Mouse (Mus musculus): ENCODE data around the gene Slc25a12. TPM values are rescaled to one million over a fixed set of nuclear protein-coding genes. Genes with fewer than 3 reads are reported as not detected.

Slc25a12 gene
- total RNA-seq, 2 experiments from 2014 or later, result 163 to 173 TPM

GRCm38 (mm10) chr2:71273955-71274679, 93.4 kb downstream of the Slc25a12 start:
- DNase-seq (ENCODE audit: low spot score in 2 of 2), result peak; percentile 48 to 64
- intact Hi-C loops (cut with DNase I), result no loop called here

DNA sequence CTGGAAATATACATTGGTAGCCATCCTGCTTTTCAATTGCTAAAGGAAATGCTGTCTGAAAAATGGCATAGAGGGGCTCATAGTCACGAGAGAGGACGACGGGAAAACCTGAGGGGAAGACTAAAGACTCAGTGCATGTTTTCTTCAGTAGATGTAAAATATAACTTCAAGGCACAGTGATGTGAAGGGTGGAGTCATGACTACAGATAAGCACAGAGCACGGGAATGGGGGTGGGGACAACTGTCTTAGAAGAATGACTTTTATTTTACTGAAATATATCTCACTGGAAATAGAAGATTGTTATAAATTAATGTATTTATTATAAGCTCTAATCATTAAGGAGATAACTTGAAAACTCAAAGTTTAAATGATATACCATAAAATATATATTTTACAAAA, 97.5 kb downstream of the Slc25a12 start:
- no peak for DNase-seq (ENCODE audit: low spot score in 2 of 2)
- intact Hi-C loops (cut with DNase I), result no loop called here

DNA sequence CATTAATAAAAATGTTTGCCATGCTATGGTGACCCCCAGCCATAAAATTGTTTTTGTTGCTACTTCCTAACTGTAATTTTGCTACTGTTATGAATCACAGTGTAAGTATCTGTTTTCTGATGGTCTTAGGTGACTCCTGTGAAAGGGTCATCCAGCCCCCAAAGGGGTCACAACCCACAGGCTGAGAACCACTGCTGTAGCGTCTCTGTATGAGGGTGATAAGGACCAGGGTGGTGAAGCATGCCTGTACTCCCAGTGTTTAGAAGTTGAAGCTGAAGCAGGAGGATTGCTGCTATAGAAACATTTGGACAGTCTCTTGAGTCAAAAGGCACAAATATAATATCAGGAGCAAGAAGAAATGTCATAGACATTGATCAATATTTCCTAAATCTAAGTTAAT, 98.2 kb downstream of the Slc25a12 start:
- DNase-seq (ENCODE audit: low spot score in 2 of 2), result no peak

GRCm38 (mm10) chr2:71268691-71269090, 98.9 kb downstream of the Slc25a12 start:
- DNase-seq (ENCODE audit: low spot score in 2 of 2), result no peak
- intact Hi-C loops (cut with DNase I), result no loop called here

More for the DNA sequence above, 98.2 kb downstream of the Slc25a12 start:
- intact Hi-C loops (cut with DNase I), result no loop called here

GRCm38 (mm10) chr2:71264585-71264984, 103.0 kb downstream of the Slc25a12 start:
- no peak for DNase-seq (ENCODE audit: low spot score in 2 of 2)
- intact Hi-C loops (cut with DNase I), result no loop called here

DNA sequence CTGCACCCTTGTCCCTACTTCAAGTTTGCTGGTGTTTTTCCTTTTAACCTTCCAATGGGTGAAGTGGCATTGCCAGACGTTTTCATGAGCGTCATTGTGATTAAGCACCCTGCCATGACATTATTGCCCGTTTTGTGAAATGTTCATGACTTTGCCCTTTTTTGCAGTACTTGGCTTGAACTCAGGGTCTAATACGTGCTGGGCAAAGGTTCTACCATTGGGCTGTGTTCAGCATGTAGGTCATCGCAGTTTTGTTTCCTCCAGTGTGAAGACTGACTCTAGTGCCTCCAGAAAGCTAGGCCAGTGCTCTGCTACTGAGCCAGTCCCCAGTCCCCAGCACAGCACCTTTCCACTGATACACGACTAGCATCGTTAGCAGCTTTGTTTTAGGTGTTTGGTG, 111.0 kb downstream of the Slc25a12 start:
- DNase-seq (ENCODE audit: low spot score in 2 of 2), result no peak
- intact Hi-C loops (cut with DNase I), result loop anchor here (10.0 kb wide), 2 partner anchors 288 to 558 kb away; partner anchors contain the start of gene Dlx2

GRCm38 (mm10) chr2:71254836-71255235, 112.7 kb downstream of the Slc25a12 start:
- DNase-seq (ENCODE audit: low spot score in 2 of 2), result no peak
- intact Hi-C loops (cut with DNase I), result loop anchor here (10.0 kb wide), 2 partner anchors 290 to 560 kb away; partner anchors contain the start of gene Dlx2

DNA sequence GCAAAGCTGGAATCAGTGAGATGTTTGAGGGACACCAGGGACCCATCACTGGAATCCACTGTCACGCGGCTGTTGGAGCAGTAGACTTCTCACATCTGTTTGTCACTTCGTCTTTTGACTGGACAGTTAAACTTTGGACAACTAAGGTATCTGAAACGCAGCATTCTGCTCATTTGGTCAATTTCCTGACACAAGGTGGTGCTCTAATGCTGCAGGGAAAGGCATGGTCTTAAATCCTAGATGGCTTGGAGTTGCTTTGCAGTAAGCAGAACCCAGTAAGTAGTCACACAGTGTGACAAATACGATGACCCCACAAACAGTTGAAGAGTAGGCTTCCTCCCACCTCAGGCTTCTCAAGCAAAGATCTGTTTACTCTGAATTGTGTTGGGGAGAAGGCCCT, 116.7 kb downstream of the Slc25a12 start:
- intact Hi-C loops (cut with DNase I), result loop anchor here (10.0 kb wide), 2 partner anchors 294 to 564 kb away; partner anchors contain the start of gene Dlx2
- no peak for DNase-seq (ENCODE audit: low spot score in 2 of 2)

- intact Hi-C loops (cut with DNase I), result no loop called here
- no peak for DNase-seq (ENCODE audit: low spot score in 2 of 2)
Measured at GRCm38 (mm10) chr2:71248071-71248470, 119.5 kb downstream of the Slc25a12 start.

DNA sequence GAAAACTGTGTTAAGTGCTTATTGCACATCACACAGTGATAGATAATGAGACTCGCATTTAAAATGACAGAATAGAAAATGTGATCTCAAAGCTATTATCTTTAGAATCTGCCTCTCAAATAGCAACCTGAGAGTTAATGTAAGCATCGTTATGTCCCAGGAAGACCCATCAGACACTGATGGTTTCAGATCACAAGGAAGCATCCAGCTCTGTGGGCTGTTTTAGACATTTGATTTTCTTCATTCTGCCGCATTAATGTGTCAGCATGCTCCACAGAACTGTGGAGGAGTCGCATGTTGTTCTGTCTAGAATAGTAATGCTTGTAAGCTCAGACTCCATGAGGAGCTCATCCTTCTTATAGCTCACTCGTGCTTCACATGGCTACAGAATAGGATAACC, 121.5 kb downstream of the Slc25a12 start:
- DNase-seq (ENCODE audit: low spot score in 2 of 2), result no peak
- intact Hi-C loops (cut with DNase I), result no loop called here

DNA sequence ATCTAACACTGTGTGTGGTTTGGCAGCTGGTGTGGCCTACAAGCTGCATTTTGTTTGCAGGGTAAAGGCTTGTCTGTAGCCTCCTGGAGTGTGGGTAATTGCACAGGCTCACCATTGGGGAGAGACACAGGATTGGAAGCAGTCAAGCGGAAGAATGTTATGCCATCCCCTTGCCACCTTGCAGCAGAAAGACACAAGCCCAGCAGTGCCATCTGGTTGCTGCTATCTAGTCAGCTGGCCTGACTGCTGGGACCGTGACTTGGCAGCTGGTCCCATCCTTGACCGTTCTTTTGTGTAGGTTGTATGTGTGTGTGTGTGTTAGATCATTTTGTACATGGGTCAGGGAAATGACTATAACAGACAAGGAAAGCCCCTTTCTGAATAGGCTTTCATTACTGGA, 122.1 kb downstream of the Slc25a12 start:
- intact Hi-C loops (cut with DNase I), result no loop called here
- peak; percentile 22 to 75 for DNase-seq (ENCODE audit: low spot score in 2 of 2)

DNA sequence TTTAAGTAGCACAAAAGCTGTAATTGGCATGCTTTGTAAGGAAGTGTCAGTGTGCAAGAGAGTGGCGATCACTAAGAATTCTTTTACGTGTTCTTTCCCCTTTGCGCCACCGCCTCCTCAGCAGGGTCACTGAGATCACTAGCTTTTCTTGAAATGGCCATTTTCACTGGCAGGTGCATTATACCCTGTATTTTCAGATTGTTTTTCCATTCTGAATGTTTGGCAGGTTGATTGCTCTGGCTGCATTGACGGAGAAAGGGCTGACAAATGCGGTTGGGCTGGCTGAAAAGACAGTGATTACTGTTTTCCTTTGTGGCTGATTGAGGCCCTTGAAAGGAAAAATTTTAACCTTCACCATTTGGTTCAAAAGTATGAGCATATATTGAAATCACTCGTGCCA, 122.7 kb downstream of the Slc25a12 start:
- intact Hi-C loops (cut with DNase I), result no loop called here
- DNase-seq (ENCODE audit: low spot score in 2 of 2), result no peak

- DNase-seq (ENCODE audit: low spot score in 2 of 2), result no peak
- intact Hi-C loops (cut with DNase I), result no loop called here
Measured at GRCm38 (mm10) chr2:71243058-71243672, 124.4 kb downstream of the Slc25a12 start.

DNA sequence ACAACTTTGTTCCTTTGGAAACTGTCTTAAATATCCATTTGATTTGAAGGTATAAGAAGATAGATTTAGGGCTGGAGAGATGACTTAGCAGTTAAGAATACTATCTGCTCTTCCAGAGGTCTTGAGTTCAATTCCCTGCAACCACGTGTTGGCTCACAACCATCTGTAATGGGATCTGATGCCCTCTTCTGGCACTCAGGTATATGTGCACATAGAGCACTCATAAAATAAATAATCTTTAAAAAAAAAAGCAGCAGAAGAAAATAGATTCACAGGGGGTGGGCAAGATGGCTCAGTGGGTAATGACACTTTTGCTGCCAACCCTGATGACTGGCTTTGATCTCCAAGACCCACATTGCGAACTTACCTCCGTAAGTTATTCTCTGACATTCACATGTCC, 125.4 kb downstream of the Slc25a12 start:
- intact Hi-C loops (cut with DNase I), result no loop called here
- no peak for DNase-seq (ENCODE audit: low spot score in 2 of 2)

DNA sequence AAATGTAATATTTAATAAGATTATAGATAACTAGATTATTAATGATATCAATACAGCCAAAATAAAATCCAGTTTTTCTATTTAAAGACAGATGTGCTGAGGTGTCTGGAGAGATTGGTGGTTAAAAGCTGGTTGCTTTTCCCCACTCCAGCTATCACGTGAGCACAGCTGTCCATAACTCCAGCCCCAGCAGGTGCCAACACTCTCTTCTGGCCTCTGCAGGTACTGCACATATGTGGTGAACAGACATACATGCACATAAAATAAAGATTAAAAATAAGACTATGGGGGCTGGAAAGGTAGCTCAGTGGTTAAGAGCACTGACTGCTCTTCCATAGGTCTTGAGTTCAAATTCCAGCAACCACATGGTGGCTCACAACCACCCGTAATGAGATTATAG, 126.0 kb downstream of the Slc25a12 start:
- no peak for DNase-seq (ENCODE audit: low spot score in 2 of 2)
- intact Hi-C loops (cut with DNase I), result no loop called here

DNA sequence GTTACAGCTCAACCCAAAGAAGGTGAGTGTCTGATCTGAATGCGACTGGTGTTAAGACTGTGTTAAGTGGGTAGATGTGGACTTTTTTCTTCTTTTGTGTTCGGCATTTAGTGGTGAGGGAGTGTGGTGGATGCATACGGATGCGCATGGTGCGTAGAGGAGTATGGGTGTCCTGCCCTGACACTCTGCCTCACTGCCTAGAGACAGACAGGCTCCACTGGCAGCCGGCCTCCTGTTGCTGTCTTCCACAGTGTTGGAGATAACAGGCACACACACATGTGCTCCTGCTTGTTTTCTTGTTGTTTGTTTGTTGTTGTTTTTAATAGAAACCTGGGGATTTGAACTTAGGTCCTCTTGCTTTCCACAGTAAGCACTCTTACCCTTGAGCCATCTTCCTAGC, 131.5 kb downstream of the Slc25a12 start:
- intact Hi-C loops (cut with DNase I), result no loop called here
- no peak for DNase-seq (ENCODE audit: low spot score in 2 of 2)

DNA sequence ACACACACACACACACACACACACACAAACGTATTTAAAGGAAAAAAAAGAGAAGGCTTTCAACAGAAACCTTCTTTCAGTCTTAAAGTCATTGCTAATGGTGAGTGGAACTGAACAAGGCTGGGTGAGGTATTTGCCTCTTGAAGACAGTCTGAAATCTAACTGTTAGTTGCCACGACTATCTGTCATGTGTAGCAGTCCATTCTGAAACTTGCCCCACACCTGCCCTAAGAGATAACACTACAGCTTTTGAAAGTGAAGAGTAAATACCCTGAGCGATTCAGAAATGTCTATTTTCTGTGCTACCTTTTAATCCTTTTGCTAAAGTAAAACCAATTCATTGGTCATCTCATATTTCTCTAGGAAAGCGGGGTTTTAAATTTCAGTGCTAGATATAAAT, 132.1 kb downstream of the Slc25a12 start:
- intact Hi-C loops (cut with DNase I), result no loop called here
- no peak for DNase-seq (ENCODE audit: low spot score in 2 of 2)

DNA sequence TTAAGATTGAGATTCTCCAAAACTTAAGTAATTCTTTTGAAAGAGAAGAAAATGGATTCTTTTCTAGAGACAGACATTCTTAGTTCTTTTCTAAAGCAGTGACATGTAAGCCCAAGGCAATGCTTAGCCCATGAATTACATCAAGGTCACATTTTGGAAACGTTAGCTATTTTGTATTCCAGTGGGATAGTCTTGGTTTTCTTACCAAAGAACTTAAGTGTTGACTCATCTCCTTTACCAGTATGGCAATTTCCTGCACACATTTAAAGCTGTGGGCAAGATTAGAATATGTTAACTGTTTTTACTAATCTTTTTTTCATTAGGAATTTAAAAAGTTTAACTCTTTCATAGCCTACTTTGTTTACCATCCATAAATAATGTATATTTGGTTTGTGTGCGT, 134.6 kb downstream of the Slc25a12 start:
- DNase-seq (ENCODE audit: low spot score in 2 of 2), result no peak
- intact Hi-C loops (cut with DNase I), result no loop called here

GRCm38 (mm10) chr2:71231951-71232350, 135.6 kb downstream of the Slc25a12 start:
- no peak for DNase-seq (ENCODE audit: low spot score in 2 of 2)
- intact Hi-C loops (cut with DNase I), result no loop called here

- intact Hi-C loops (cut with DNase I), result no loop called here
- no peak for DNase-seq (ENCODE audit: low spot score in 2 of 2)
Measured at GRCm38 (mm10) chr2:71229603-71230002, 137.9 kb downstream of the Slc25a12 start.

DNA sequence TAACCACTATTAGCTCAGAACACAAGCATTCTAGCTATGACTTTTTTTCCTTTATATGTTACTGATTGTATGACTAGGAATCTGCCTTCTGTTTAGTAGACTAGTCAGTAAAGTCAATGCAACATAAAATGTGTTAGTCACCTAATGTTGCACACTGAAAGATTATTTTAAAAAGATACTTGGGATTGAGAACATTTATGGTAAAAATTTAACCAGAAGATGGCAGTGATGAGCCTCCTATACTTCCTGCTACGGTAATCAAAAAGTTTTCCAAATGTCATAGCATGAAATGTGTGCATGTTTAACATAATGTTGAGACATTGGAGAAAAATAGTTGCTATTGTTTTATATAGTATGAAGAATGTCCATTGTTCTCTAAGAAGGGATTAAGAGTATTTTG, 140.2 kb downstream of the Slc25a12 start:
- intact Hi-C loops (cut with DNase I), result no loop called here

More for the DNA sequence above, 140.2 kb downstream of the Slc25a12 start:
- DNase-seq (ENCODE audit: low spot score in 2 of 2), result no peak
